Mouse (Mus musculus) gastrocnemius, adult 2 months (tissue): ENCODE results near the gene Gm15128. TPM values are rescaled to one million over a fixed set of nuclear protein-coding genes. Genes with fewer than 3 reads are reported as not detected.
"Not testable (repeated sequence)": the region's sequence is repeated elsewhere in the genome, so short reads cannot be mapped to it uniquely, and the experiment has no call there.

Experiments used
- DNase-seq: peaks from one replicate; pipeline ENCODE4 v3.0.0; 2022
- H3K27ac ChIP-seq: fragments of 200-600 bp; 2 replicates; pipeline ENCODE4 v1.8.1; 2022; ENCODE audit warnings: mild to moderate bottlenecking
- H3K4me3 ChIP-seq: fragments of 200-600 bp; 2 replicates; pipeline ENCODE4 v1.8.1; 2022; ENCODE audit warnings: mild to moderate bottlenecking, moderate library complexity
- intact Hi-C: fragments of 180-260 bp; cut with DNase I; formaldehyde crosslinking; loops from one replicate; pipeline ENCODE4 v1.15.1; 2025
- long read RNA-seq, 2 experiments: library from polyadenylated mRNA; stranded (forward); transcript quantifications; one replicate each; pipeline ENCODE4 v2.0.0; 2021
- total RNA-seq, 2 experiments: library from RNA; stranded (reverse); gene quantifications; 2 replicates each; pipeline ENCODE4 v1.2.3; 2021

The Gm15128 gene
- total RNA-seq = not detected
- long read RNA-seq, experiment 1 = 0 reads
- long read RNA-seq, experiment 2 = 0 reads

- H3K4me3 ChIP-seq, intact Hi-C loops, H3K27ac ChIP-seq, DNase-seq: not testable (repeated sequence)
Measured at GRCm38 (mm10) chrX:147765691-147766090, at the start of gene Gm15128. Gene Gm15128, plus strand, starts transcription at chrX:147765991.

Other genes starting within 250 kb of the Gm15128 start
- gene Lrch2, start 211.9 kb upstream of the Gm15128 start, total RNA-seq = under 1 TPM; 0.69 to 0.78 TPM
- not detected for gene Gm15080, start 227.0 kb downstream of the Gm15128 start, total RNA-seq